Mouse (Mus musculus) adrenal gland, postnatal 14 days (tissue): ENCODE data around the gene Rad54l2. TPM values are rescaled to one million over a fixed set of nuclear protein-coding genes. Genes with fewer than 3 reads are reported as not detected.
A peak's percentile ranks its signal among the peaks of the same experiment; 100 is the strongest.

Experiments used
- DNase-seq: peaks from one replicate; pipeline ENCODE4 v3.0.0; 2021; ENCODE audit warnings: mixed read lengths
- total RNA-seq: library from RNA; stranded (reverse); gene quantifications from 2 replicates; pipeline ENCODE4 v1.2.3, GENCODE M21; 2021

The Rad54l2 gene
- total RNA-seq, 1 experiment from 2014 or later = 26.0 TPM

DNA sequence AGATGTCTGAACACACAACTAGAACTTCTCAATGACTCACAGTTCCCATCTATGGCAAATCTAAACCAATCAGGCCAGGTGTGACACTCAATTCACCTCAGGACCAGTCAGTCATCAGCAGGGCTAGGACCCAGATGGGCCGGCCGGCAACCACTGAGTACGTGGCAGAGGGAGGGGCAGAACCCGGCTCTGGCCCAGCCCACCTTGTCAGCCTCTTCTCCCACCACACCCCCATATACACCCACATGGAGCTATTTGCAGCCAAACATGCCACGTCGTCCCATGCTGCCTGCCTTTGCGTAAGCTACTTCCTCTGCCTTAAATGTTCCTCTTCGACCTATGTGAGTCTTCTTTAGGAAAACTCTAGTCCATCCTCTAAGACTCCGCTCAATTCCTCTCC, 113.0 kb downstream of the Rad54l2 start:
- DNase-seq = no peak

DNA sequence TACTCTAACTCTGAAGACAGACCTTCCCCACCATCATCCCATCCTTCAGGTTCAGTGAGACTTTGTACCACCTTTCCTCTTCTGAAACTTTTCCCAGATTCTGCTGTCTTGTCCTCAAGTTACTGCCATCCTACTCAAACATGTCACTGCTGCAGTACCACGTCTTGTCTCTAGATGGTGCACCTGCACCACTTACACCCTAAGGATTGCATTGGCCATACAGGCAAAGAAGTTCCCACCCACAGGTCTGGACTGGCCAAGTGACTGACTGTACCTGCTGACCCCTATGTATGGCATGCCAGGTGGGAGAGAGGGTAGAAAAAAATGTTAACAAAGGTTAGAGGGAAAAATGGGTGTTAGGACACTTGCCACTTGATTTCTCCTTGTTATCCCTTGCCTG, 113.5 kb downstream of the Rad54l2 start:
- DNase-seq = peak; percentile 84

DNA sequence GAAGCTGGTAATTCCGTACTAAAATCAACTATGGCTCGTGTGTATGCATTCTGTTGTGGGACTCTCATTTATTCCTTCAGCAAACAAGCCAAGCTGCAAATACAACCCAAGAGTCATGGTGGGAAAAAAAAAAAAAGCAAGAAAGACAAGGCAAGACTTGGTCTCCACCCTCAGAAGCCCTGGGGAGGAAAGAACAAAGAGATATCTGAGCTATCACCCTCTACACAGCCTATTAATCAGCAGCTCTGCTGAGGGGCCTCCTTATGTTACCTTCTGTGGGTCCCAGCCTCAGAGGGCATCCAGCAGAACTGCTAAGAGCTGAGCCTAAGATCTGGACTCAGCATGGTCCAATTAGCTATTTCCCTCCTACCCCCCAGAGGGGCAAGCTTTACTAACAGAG, 115.1 kb downstream of the Rad54l2 start:
- DNase-seq = no peak

DNA sequence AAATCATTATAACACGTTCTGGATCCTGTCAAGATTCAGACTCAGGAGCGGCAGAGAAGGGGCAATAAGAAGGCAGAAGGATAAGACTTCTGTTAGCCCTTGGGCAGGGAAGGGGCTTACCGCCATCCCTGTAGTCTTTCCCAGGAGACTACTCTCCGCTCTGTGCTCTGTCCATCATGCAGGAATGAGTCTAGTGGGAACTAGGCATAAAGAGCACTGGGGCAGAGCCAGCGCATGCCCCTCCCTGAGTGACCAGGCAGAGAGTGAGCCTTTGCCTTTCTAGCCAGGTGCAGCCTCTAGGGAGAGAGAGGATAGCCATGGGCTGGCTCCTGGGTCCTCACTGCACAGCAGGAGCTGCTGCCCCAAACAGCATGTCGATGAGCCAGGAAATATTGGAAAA, 124.1 kb downstream of the Rad54l2 start:
- no peak for DNase-seq

DNA sequence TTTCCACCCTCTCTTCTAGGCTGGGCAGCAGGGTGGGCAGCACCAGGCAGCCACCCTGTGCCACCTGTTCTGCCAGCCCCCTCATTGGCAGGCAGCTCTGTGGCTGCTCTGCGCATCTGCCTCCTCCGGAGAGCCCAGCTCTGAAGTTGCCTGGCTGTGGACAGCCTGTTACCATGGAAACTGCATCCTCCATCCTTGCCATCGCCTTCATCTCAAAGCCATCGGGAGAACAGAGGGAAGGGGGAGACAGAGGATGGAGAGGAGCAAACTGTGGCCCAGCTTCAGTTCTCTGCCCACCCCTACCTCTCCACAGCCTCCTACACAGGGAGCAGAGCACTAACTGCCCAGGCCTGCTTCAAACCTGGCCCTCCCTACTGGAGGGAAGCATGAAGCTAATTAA, 124.6 kb downstream of the Rad54l2 start:
- no peak for DNase-seq

DNA sequence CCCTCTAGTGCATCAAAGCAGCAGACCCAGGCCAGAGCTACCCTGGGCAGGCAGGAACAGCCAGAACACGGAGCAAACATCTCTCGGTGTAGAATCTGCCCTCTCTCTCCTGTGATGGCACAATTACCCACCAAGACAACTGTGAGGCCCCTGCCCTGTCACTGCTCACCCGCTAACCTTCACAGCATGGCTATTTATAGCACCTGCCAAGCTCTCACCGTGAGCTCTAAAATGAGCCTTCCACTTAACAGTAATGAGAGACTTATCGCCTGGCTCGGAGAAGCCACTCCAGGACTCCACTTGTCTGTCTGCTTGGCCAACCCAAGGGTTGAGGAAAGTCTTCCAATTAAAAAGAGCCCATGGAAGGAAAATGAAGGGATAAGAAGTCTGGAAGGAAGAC, 125.8 kb downstream of the Rad54l2 start:
- DNase-seq = no peak

DNA sequence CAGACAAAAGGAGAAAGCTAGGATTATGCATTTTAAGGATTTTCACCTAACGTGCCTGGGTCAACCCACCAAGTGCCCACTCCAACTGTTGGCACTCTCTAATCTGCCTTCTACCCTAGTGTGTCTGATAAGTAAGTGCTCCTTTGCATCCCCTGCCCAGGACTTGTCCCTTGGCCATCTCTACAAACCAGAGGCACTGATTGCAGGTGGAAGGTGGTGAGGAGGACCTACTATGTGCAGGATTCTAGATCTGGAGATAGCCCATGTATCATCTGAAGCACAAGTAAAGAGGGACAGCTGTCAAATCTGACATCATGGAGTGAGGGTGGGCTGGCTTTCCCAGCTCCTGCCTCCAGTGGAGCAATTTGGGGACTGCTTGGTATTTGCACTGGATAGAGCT, 129.1 kb downstream of the Rad54l2 start:
- DNase-seq = no peak

DNA sequence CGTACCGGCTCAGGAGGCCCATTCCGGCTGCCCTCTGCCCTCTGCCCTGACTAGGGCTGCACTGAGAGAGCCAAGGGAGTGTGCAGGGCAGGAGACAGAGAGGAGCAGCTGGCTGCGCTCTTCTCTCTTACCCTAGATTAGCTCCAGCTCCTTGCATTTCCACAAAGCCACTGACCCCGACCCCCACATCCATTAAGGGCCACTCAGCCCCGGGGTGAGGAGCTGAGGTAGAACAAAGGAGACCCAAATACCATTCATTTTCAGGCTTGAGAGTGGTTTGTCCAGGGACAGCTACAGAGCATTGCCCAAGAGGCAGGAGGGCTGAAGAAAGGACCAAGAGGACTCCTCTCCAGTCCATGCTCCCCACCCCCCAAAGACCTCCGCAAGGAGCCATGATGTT, 129.6 kb downstream of the Rad54l2 start:
- DNase-seq = no peak

DNA sequence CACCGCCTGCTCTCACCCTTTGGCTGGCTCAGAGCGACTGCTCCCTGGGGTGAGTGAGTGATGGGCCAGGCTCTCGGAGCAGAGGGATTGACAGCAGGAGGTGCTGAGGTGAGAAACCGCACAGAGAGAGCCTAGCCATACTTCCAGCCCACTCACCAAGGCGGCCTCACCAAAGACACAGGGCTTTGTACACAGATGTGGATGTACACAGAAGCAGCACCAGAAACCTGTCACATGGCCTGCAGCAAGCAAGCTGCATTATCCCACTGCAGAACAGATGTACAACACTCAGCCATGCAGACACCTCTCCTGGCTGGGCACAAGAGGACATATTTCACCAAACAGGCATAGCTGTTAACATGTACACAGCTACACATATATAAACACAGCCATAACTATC, 131.4 kb downstream of the Rad54l2 start:
- no peak for DNase-seq

DNA sequence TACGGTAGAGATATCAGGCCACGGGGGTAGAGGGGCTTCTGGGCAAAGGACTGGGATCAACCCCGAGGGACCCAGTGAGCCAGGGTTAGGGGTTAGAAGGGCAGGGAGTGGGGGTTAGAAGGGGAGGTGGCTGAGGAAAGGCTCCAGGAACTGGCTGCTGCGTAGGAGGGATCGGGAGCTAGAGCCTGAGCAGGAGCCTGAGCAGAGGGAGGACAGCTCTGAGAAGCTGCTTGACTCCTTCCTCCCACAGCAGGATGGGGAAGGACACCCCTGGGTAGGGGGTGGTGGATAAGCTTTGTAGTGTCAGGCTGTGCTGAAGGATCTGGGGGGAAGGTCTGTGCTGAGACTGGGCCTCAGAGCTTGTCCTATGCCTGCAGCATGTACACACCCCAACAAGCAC, 132.2 kb downstream of the Rad54l2 start:
- no peak for DNase-seq

DNA sequence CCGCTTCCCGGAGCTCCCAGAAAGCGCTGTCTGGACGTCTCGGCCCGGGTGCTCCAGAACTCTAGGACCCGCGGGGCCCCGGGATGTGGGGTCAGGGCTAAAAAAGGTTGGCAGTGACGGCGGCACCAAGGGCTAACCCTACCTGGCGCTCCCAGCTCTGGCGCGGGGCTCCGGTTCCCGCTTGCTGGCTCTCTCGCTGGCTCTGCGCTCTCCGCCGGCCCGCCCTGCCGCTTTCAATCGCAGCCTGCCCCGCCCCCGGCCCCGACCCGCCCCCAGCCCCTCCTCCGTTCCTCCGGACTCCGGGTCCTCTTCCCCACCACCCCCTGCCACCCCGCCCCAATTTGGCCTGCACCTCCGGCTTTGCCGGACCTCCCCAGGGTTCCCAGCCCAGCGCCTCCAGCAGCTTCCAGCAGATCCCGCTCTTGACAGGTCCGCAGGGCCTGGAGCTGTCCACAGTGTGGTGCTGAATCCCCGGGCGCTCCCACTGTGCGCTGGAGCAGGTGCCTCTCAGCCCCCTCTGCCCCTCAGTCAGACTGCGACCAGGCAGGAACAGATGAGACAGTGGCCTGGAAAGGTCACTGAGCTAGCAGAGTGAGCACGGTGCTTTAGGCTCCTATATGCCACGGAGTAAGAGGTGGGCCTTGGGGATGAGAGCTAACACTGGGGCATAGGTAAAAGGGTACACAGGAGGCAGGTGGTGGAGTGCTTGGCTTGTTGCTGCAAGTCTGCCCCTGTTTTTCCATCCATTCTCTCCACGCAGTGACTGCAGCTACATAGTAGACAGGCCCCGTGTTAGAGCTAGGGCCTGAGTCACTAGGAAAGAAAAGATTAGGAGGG, 132.9 kb downstream of the Rad54l2 start, which contains the start of gene Grm2:
Grm2 (minus strand) TSS at position 199 of the 837 bp plus-strand sequence.
- DNase-seq = peak; percentile 86

DNA sequence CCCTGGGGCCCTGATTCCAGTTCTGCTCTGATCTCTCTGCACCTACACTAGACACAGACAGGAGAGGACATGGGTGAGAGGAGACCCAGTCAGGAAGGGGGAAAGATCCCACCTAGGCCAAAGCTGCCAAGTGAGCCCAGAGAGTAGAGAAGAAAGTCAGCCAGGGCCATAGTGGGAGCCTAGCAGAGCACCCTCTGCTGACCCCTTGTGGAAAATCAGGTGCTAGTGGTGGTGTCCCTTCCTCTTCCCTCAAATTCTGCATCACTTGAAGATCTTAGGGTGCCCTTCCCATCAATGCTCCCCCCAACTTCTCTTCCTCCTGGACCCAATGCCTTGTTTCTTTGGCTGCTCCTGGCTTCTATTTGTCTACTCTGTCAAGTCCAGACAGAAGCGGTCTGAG, 136.3 kb downstream of the Rad54l2 start:
- DNase-seq = no peak

DNA sequence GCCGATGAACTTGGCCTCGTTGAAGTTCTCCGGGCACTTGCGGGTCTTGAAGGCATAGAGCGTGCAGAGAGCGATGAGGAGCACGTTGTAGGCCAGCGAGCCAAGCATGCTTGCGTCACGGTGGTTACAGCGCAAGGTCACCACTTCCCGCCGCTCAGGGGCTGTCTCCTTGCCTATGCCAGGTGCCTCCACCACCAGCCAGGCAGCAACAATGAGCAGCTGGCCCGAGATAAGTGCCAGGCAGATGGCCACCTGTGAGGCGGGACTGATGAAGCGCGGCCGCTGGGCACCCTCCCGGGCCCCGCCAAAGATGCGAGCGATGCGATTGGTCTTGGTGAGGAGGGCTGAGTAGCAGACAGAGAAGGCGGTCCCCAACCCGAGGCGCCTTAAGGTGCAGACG, 141.8 kb downstream of the Rad54l2 start:
- no peak for DNase-seq

DNA sequence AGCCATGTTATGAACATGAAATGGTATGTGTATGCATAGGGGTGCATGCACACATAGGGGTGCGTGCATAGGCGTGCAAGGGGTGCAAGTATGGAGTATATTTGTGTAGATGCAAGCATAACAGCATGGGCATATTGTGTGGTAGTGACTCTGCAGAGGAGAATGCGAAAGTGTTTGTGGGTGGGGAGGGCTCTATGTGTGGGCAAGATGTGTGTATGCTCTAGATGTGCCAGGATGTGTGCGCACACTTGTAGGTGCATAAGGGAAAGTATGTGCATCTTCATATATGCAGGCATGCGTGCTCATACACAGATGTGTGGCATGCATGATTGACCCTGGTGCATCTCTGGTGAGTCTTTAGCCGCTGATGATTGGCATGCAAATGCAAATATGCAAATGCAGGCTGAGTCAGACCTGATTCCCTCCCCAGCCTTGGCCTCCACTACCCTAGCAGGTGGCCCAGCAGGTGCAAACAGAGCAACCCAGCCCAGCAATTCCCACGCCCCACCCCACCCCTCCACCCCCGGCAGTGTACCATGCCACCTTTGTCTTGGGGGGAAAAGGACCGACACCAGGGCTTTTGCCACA, 143.2 kb downstream of the Rad54l2 start:
- no peak for DNase-seq

DNA sequence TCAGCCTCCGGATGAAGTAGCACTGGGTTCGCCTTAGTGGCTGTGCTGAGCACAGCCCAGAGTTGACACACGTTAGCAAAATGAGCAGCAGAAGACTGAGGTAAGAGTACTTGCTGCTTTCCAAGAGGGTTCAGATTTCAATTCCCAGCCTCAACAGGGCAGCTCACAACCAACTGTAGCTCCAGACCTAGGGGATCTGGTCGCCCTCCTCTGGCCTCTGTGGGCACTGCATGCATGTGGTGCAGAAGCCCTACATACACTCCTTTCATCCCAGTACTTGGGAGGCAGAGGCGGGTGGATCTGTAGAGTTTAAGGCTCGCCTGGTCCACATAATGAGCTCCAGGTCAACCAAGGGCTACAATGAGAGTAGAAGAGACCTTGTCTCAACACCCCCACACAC, 145.2 kb downstream of the Rad54l2 start:
- peak; percentile 31 for DNase-seq

DNA sequence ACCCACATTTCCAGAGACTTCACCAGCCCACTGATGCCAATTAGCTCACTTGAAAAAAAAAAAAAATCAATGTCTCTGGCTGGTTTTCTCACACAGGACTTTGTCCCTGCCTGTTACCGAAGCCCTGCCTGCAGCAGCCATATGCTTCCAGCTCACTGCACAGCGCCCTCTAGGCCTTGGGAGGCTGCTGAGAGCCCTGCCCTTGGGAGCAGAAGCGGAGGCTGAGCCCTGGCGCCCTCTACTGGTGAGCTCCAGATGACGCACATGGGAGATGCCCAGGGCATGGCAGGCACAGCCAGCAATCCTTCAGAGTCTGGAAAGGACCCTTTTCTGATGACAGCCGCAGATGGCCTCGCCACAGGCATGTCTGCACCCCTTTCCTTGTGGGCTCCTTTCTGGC, 145.9 kb downstream of the Rad54l2 start:
- peak; percentile 94 for DNase-seq

DNA sequence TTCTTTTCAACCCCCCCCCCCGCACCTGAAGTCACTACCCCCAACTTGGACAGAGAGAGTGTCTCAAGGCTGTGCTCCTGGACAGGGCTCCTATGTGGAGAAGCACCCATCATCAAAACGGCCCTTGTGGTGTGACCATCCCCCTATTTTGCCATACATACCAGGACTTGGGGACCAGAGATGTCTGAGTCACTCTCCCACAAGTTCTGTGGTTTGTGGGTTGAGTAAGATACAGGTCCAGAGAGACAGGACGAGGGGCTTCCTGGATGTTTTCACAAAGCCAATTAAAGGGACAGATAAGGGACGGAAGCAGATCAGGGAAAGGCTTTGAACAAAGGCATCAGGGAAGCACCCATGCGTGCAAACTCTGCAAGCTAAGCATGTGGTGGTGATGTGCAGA, 147.6 kb downstream of the Rad54l2 start:
- no peak for DNase-seq

DNA sequence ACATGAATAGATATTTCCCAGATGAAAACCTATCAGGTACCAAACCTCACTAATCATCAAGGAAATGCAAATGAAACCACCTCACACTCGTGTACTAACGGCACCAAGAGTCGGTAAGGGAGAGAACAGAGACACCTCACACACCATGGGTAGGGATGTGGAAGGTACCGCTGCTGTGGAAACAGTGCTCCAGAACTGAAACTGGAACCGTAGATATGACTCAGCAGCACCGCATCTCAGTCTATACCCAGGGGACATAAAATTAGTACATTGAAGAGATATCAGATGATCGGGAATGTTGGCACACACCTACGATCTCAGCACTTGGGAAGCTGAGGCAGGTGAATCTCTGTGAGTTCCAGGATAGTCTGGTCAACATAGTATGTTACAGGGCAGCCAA, 150.8 kb downstream of the Rad54l2 start:
- DNase-seq = no peak

Other genes starting within 250 kb of the Rad54l2 start
- gene Iqcf3, start 227.6 kb downstream of the Rad54l2 start, total RNA-seq = not detected in 2 replicates
- not detected in 2 replicates for gene Iqcf4, start 218.2 kb downstream of the Rad54l2 start, total RNA-seq
- gene Iqcf6, start 162.6 kb downstream of the Rad54l2 start, total RNA-seq = not detected in 2 replicates
- not detected in 2 replicates for gene Grm2, start 133.1 kb downstream of the Rad54l2 start, total RNA-seq
- gene Tex264, start 103.3 kb downstream of the Rad54l2 start, total RNA-seq = 92.3 and 93.9 TPM in 2 replicates
- gene Dcaf1, start 32.7 kb upstream of the Rad54l2 start, total RNA-seq = 27.8 and 28.4 TPM in 2 replicates
- 27.5 and 29.8 TPM in 2 replicates for gene Rbm15b, start 98.2 kb upstream of the Rad54l2 start, total RNA-seq
- gene Manf, start 102.8 kb upstream of the Rad54l2 start, total RNA-seq = 207 and 234 TPM in 2 replicates